Mouse (Mus musculus) cerebellum, adult 2 months (tissue): ENCODE data around the gene Jmjd7.

ENCODE experiments used
- CTCF ChIP-seq: fragments of 200-500 bp; IDR thresholded peaks from 2 replicates; pipeline ENCODE4 v1.5.1; 2011; ENCODE audit warnings: low read depth, mild to moderate bottlenecking, control low read depth, low read length, moderate library complexity, borderline replicate concordance; ENCODE audit not compliant: insufficient read depth
- POLR2A ChIP-seq: fragments of 200-500 bp; IDR thresholded peaks from 2 replicates; pipeline ENCODE4 v1.6.1; 2011; ENCODE audit warnings: low read length, control low read depth, borderline replicate concordance; ENCODE audit not compliant: insufficient read depth

- TF ChIP-seq CTCF (no peak), POLR2A (no peak)
Measured at GRCm38 (mm10) chr2:120060651-120061050, 33.4 kb downstream of the Jmjd7 start.
